8 mouse cellular contexts compared by ENCODE assay signal in genomic region chr3:101923843-101924740, GRCm38 (mm10). TPM values are rescaled to one million over a fixed set of nuclear protein-coding genes. Genes with fewer than 3 reads are reported as not detected.
A peak's percentile ranks its signal among the peaks of the same experiment; 100 is the strongest.
DNase-seq lines count a peak whose midpoint lies in the region; ATAC-seq lines count a peak whose summit lies in the region.

TSS of gene Slc22a15 (minus strand) at chr3:101924453.

- peak; percentile 83 for DNase-seq in 3134 (ENCODE audit: extremely low read depth, insufficient read length, low spot score)
- DNase-seq in adrenal gland, postnatal 10 days = peak; percentile 78
- peak; percentile 77 for DNase-seq in neural tube, embryonic 10.5 days (ENCODE audit: extremely low spot score, low spot score)

- H3K4me3 ChIP-seq in embryonic facial prominence, embryonic 13.5 days = peak within 1 kb of the TSS; percentile 68
- H3K4me3 ChIP-seq in heart, embryonic 11.5 days (ENCODE audit: low read depth, low read length) = peak within 1 kb of the TSS; percentile 64
- H3K4me3 ChIP-seq in kidney, embryonic 15.5 days (replicated peaks) = peak within 1 kb of the TSS; percentile 71
- H3K4me3 ChIP-seq in liver, embryonic 15.5 days (replicated peaks) = peak within 1 kb of the TSS; percentile 63
- H3K4me3 ChIP-seq in stomach, embryonic 15.5 days (replicated peaks) = peak within 1 kb of the TSS; percentile 64

- peak within 1 kb of the TSS; percentile 76 for H3K4me2 ChIP-seq in embryonic facial prominence, embryonic 13.5 days
- H3K4me2 ChIP-seq in heart, embryonic 11.5 days = peak within 1 kb of the TSS; percentile 74
- peak within 1 kb of the TSS; percentile 87 for H3K4me2 ChIP-seq in kidney, embryonic 15.5 days
- H3K4me2 ChIP-seq in liver, embryonic 15.5 days = peak within 1 kb of the TSS; percentile 72
- H3K4me2 ChIP-seq in stomach, embryonic 15.5 days = peak within 1 kb of the TSS; percentile 87

- H3K9me3 ChIP-seq in embryonic facial prominence, embryonic 13.5 days = no peaks in the 10 kb centered on the region
- H3K9me3 ChIP-seq in heart, embryonic 11.5 days (replicated peaks; ENCODE audit: control insufficient read depth, low read length) = no peaks in the 10 kb centered on the region
- H3K9me3 ChIP-seq in kidney, embryonic 15.5 days (replicated peaks) = no peaks in the 10 kb centered on the region
- no peaks in the 10 kb centered on the region for H3K9me3 ChIP-seq in liver, embryonic 15.5 days (replicated peaks)
- H3K9me3 ChIP-seq in stomach, embryonic 15.5 days = no peaks in the 10 kb centered on the region

- H3K4me1 ChIP-seq in embryonic facial prominence, embryonic 13.5 days = peaks cover 13% of the 10 kb centered on the region
- H3K4me1 ChIP-seq in heart, embryonic 11.5 days (ENCODE audit: control insufficient read depth, insufficient read depth, low read length) = peaks cover 18% of the 10 kb centered on the region; the same call in 1 of the 2 replicates
- peaks cover 30% of the 10 kb centered on the region for H3K4me1 ChIP-seq in kidney, embryonic 15.5 days
- peaks cover 12% of the 10 kb centered on the region; the same call in 1 of the 2 replicates for H3K4me1 ChIP-seq in liver, embryonic 15.5 days (replicated peaks)
- peaks cover 21% of the 10 kb centered on the region for H3K4me1 ChIP-seq in stomach, embryonic 15.5 days

- H3K27ac ChIP-seq in embryonic facial prominence, embryonic 13.5 days = peak within 1 kb of the TSS; percentile 86
- H3K27ac ChIP-seq in heart, embryonic 11.5 days (ENCODE audit: low read depth, low read length) = peak within 1 kb of the TSS; percentile 84
- peak within 1 kb of the TSS; percentile 87 for H3K27ac ChIP-seq in kidney, embryonic 15.5 days
- H3K27ac ChIP-seq in liver, embryonic 15.5 days (replicated peaks) = peak within 1 kb of the TSS; percentile 73
- peak within 1 kb of the TSS; percentile 88 for H3K27ac ChIP-seq in stomach, embryonic 15.5 days

- peak; percentile 80 for ATAC-seq in embryonic facial prominence, embryonic 13.5 days (ENCODE audit: insufficient number of reproducible peaks, insufficient read depth, low FRiP score, low TSS enrichment, low read depth)
- ATAC-seq in heart, embryonic 11.5 days (replicated peaks; ENCODE audit: insufficient number of reproducible peaks, low FRiP score, low TSS enrichment) = peak; percentile 72
- peak; percentile 90 for ATAC-seq in kidney, embryonic 15.5 days (replicated peaks; ENCODE audit: low FRiP score)
- peak; percentile 82 for ATAC-seq in liver, embryonic 15.5 days (ENCODE audit: insufficient read depth)
- peak; percentile 86 for ATAC-seq in stomach, embryonic 15.5 days (ENCODE audit: insufficient read depth, low FRiP score, low read depth)

- 0 out of 2 replicates have a peak, but pooled peaks cover 3% of the 10 kb centered on the region for H3K36me3 ChIP-seq in embryonic facial prominence, embryonic 13.5 days
- H3K36me3 ChIP-seq in heart, embryonic 11.5 days (ENCODE audit: control insufficient read depth, insufficient read depth, low read length) = no peaks in the 10 kb centered on the region
- H3K36me3 ChIP-seq in kidney, embryonic 15.5 days = 0 out of 2 replicates have a peak, but pooled peaks cover 3% of the 10 kb centered on the region
- no peaks in the 10 kb centered on the region for H3K36me3 ChIP-seq in liver, embryonic 15.5 days (replicated peaks)
- no peaks in the 10 kb centered on the region for H3K36me3 ChIP-seq in stomach, embryonic 15.5 days

- no peaks in the 10 kb centered on the region for H3K27me3 ChIP-seq in embryonic facial prominence, embryonic 13.5 days
- no peaks in the 10 kb centered on the region for H3K27me3 ChIP-seq in heart, embryonic 11.5 days (ENCODE audit: control insufficient read depth, insufficient read depth, low read length)
- no peaks in the 10 kb centered on the region for H3K27me3 ChIP-seq in kidney, embryonic 15.5 days
- peaks cover 22% of the 10 kb centered on the region for H3K27me3 ChIP-seq in liver, embryonic 15.5 days
- no peaks in the 10 kb centered on the region for H3K27me3 ChIP-seq in stomach, embryonic 15.5 days (replicated peaks)

- H3K9ac ChIP-seq in embryonic facial prominence, embryonic 13.5 days = peak within 1 kb of the TSS; percentile 92
- H3K9ac ChIP-seq in heart, embryonic 11.5 days (ENCODE audit: low read depth, low read length) = peak within 1 kb of the TSS; percentile 78
- H3K9ac ChIP-seq in kidney, embryonic 15.5 days = peak within 1 kb of the TSS; percentile 85
- H3K9ac ChIP-seq in liver, embryonic 15.5 days = peak within 1 kb of the TSS; percentile 58
- peak within 1 kb of the TSS; percentile 82 for H3K9ac ChIP-seq in stomach, embryonic 15.5 days

- WGBS in embryonic facial prominence, embryonic 13.5 days = under 1% methylated on average over 91 of the region's 92 CpGs
- under 1% methylated on average over 91 of the region's 92 CpGs for WGBS in heart, embryonic 11.5 days (ENCODE audit: insufficient replicate concordance)
- WGBS in kidney, embryonic 15.5 days = 0% methylated on average over 88 of the region's 92 CpGs
- under 1% methylated on average over 84 of the region's 92 CpGs for WGBS in liver, embryonic 15.5 days (ENCODE audit: insufficient replicate concordance)
- under 1% methylated on average over 84 of the region's 92 CpGs for WGBS in stomach, embryonic 15.5 days

RNA-seq across cellular contexts. Expression of gene Slc22a15, which starts in this region (rescaled TPM):
- 1 to 10 TPM; 6.4 to 7.6 TPM for total RNA-seq in adrenal gland, postnatal 10 days (2021)
- polyA plus RNA-seq in embryonic facial prominence, embryonic 13.5 days (2015; fragmentation: Nextera tagmentation; extraction: Ambion mirVana) = 5.3 and 5.6 TPM in 2 replicates
- 6.1 and 7.3 TPM in 2 replicates for polyA plus RNA-seq in heart, embryonic 11.5 days (2014; fragmentation: Nextera tagmentation; extraction: Ambion mirVana)
- 3.1 and 3.9 TPM in 2 replicates for polyA plus RNA-seq in kidney, embryonic 15.5 days (2015; fragmentation: Nextera tagmentation; extraction: Ambion mirVana)
- 2.3 and 2.6 TPM in 2 replicates for polyA plus RNA-seq in liver, embryonic 15.5 days (2015; fragmentation: Nextera tagmentation; extraction: Ambion mirVana)
- 6.2 and 7.0 TPM in 2 replicates for polyA plus RNA-seq in stomach, embryonic 15.5 days (2015; fragmentation: Nextera tagmentation; extraction: Ambion mirVana)

Comparison
In these comparisons a context has a peak if more than half of its experiments do, and no peak if none do; other contexts are left out.
1. Peak in every context shown above with its lines: DNase-seq, ATAC-seq, H3K4me3 ChIP-seq and H3K27ac ChIP-seq.